11 mouse cellular contexts compared by ENCODE assay signal in genomic region chr10:25325690-25326089, GRCm38 (mm10). TPM values are rescaled to one million over a fixed set of nuclear protein-coding genes. Genes with fewer than 3 reads are reported as not detected.
A peak's percentile ranks its signal among the peaks of the same experiment; 100 is the strongest.
DNase-seq lines count a peak whose midpoint lies in the region; ATAC-seq and TF ChIP-seq lines count a peak whose summit lies in the region.
"Had no signal": no experiment of that assay in that cellular context is flagged by ENCODE, and none has a peak within 500 bp of the region (broad histone marks: within the 10 kb centered on the region; RNA-seq: fewer than 3 reads in every experiment).

No protein-coding gene starts in this region.

- peak; percentile 15 for DNase-seq in gastrocnemius, postnatal 10 days
- no peak for DNase-seq in gastrocnemius, postnatal 25 days
- DNase-seq in limb, embryonic 14.5 days (ENCODE audit: low spot score): peak; percentile 48
- DNase-seq in limb, embryonic 10.5 days (ENCODE audit: low spot score): no peak
- peak; percentile 96 for DNase-seq in adipocyte (ENCODE audit: low spot score)
- peak; percentile 54 for DNase-seq in lung, postnatal 14 days
- DNase-seq in urinary bladder, adult 18-20 months (ENCODE audit: low spot score in 2 of 2): no peak
- DNase-seq: liver, embryonic 13.5 days; right cerebral cortex, postnatal 14 days had no signal

- ATAC-seq in limb, embryonic 14.5 days (ENCODE audit: low FRiP score, low read depth): no peak
- no peak for ATAC-seq in intestine, embryonic 16.5 days
- ATAC-seq: hindbrain, embryonic 16.5 days had no signal

- TF ChIP-seq POLR2A in limb, embryonic 14.5 days (IDR thresholded peaks at IDR 0.05; ENCODE audit: borderline replicate concordance, extremely low read depth, insufficient read depth, insufficient read length): no peak

- H3K9ac ChIP-seq in limb, embryonic 14.5 days (ENCODE audit: low read depth, low read length, severe bottlenecking): no peak overlapping the region
- no peak overlapping the region for H3K9ac ChIP-seq in intestine, embryonic 16.5 days (ENCODE audit: low read depth, low read length)
- H3K9ac ChIP-seq: liver, embryonic 13.5 days had no signal

- no peak overlapping the region for H3K27ac ChIP-seq in limb, embryonic 14.5 days (replicated peaks; ENCODE audit: low read depth, low read length)
- no peak overlapping the region for H3K27ac ChIP-seq in limb, embryonic 10.5 days
- H3K27ac ChIP-seq in intestine, embryonic 16.5 days (ENCODE audit: low read length): no peak overlapping the region
- H3K27ac ChIP-seq: liver, embryonic 13.5 days had no signal

- H3K4me1 ChIP-seq in limb, embryonic 14.5 days (ENCODE audit: control insufficient read depth, insufficient read depth, low read length): 0 out of 2 replicates have a peak, but pooled peaks cover 3% of the 10 kb centered on the region
- H3K4me1 ChIP-seq in limb, embryonic 10.5 days: no peaks in the 10 kb centered on the region
- H3K4me1 ChIP-seq in intestine, embryonic 16.5 days (ENCODE audit: control insufficient read depth, insufficient read depth, low read length): no peaks in the 10 kb centered on the region
- H3K4me1 ChIP-seq: liver, embryonic 13.5 days had no signal

- 49% methylated on average over 4 of the region's 4 CpGs for WGBS in limb, embryonic 14.5 days
- WGBS in limb, embryonic 10.5 days: 91% methylated on average over 4 of the region's 4 CpGs
- 66% methylated on average over 4 of the region's 4 CpGs for WGBS in intestine, embryonic 16.5 days

- no peak overlapping the region for H3K4me3 ChIP-seq in limb, embryonic 14.5 days (replicated peaks; ENCODE audit: low read length)
- no peak overlapping the region for H3K4me3 ChIP-seq in limb, embryonic 10.5 days
- no peak overlapping the region for H3K4me3 ChIP-seq in intestine, embryonic 16.5 days (ENCODE audit: low read length)
- H3K4me3 ChIP-seq: liver, embryonic 13.5 days had no signal

- H3K27me3 ChIP-seq in limb, embryonic 14.5 days (ENCODE audit: control insufficient read depth, insufficient read depth, low read length): no peaks in the 10 kb centered on the region
- no peaks in the 10 kb centered on the region for H3K27me3 ChIP-seq in limb, embryonic 10.5 days (ENCODE audit: low read depth, poor library complexity, severe bottlenecking)
- H3K27me3 ChIP-seq in intestine, embryonic 16.5 days (replicated peaks; ENCODE audit: control insufficient read depth, insufficient read depth, low read length): no peaks in the 10 kb centered on the region
- H3K27me3 ChIP-seq: liver, embryonic 13.5 days had no signal

- H3K36me3 ChIP-seq in limb, embryonic 14.5 days (ENCODE audit: control insufficient read depth, insufficient read depth, low read length): no peaks in the 10 kb centered on the region
- no peaks in the 10 kb centered on the region for H3K36me3 ChIP-seq in limb, embryonic 10.5 days
- no peaks in the 10 kb centered on the region for H3K36me3 ChIP-seq in intestine, embryonic 16.5 days (ENCODE audit: control insufficient read depth, insufficient read depth, low read length)
- H3K36me3 ChIP-seq: liver, embryonic 13.5 days had no signal

- no peaks in the 10 kb centered on the region for H3K9me3 ChIP-seq in limb, embryonic 14.5 days (ENCODE audit: control insufficient read depth, low read length)
- H3K9me3 ChIP-seq in limb, embryonic 10.5 days (replicated peaks): no peaks in the 10 kb centered on the region
- H3K9me3 ChIP-seq in intestine, embryonic 16.5 days (ENCODE audit: control insufficient read depth, low read length): no peaks in the 10 kb centered on the region
- H3K9me3 ChIP-seq: liver, embryonic 13.5 days had no signal

- no peak overlapping the region for H3K4me2 ChIP-seq in limb, embryonic 14.5 days (replicated peaks; ENCODE audit: low read depth, low read length, severe bottlenecking)
- no peak overlapping the region for H3K4me2 ChIP-seq in intestine, embryonic 16.5 days (ENCODE audit: low read depth, low read length)
- H3K4me2 ChIP-seq: liver, embryonic 13.5 days had no signal

RNA-seq across cellular contexts. Expression of gene Akap7, which starts 18.0 kb away (rescaled TPM):
- 10 to 100 TPM; 47.9 to 58.8 TPM for total RNA-seq in gastrocnemius, postnatal 10 days (2021)
- 10 to 100 TPM; 19.7 to 21.5 TPM for total RNA-seq in gastrocnemius, postnatal 25 days (2021)
- 14.1 and 20.9 TPM in 2 replicates for polyA plus RNA-seq in limb, embryonic 14.5 days (2012; rRNA removed)
- 17.6 and 20.0 TPM in 2 replicates for polyA plus RNA-seq in limb, embryonic 14.5 days (2014; fragmentation: Nextera tagmentation; extraction: Ambion mirVana)
- 18.5 and 21.3 TPM in 2 replicates for polyA plus RNA-seq in limb, embryonic 10.5 days (2016; fragmentation: Nextera tagmentation; extraction: Ambion mirVana)
- polyA plus RNA-seq in intestine, embryonic 16.5 days (2015; fragmentation: Nextera tagmentation; extraction: Ambion mirVana): 27.6 and 32.1 TPM in 2 replicates

RNA-seq across cellular contexts. Expression of gene Epb41l2, which starts 33.9 kb away (rescaled TPM):
- total RNA-seq in gastrocnemius, postnatal 10 days (2021): 100 to 1,000 TPM in 1 of 2 experiments, 10 to 100 TPM in 1; 96.1 to 121 TPM
- total RNA-seq in gastrocnemius, postnatal 25 days (2021): 10 to 100 TPM; 34.5 to 41.4 TPM
- 120 and 143 TPM in 2 replicates for polyA plus RNA-seq in limb, embryonic 14.5 days (2012; rRNA removed)
- polyA plus RNA-seq in limb, embryonic 14.5 days (2014; fragmentation: Nextera tagmentation; extraction: Ambion mirVana): 78.1 and 81.7 TPM in 2 replicates
- 54.0 and 79.4 TPM in 2 replicates for polyA plus RNA-seq in limb, embryonic 10.5 days (2016; fragmentation: Nextera tagmentation; extraction: Ambion mirVana)
- polyA plus RNA-seq in intestine, embryonic 16.5 days (2015; fragmentation: Nextera tagmentation; extraction: Ambion mirVana): 34.6 and 34.7 TPM in 2 replicates

Comparison
In these comparisons a context has a peak if more than half of its experiments do, and no peak if none do; other contexts are left out.
1. DNase-seq: peak in gastrocnemius, postnatal 10 days (single experiment), limb, embryonic 14.5 days (single experiment), adipocyte (single experiment) and lung, postnatal 14 days (single experiment); none in gastrocnemius, postnatal 25 days (single experiment), limb, embryonic 10.5 days (single experiment) and urinary bladder, adult 18-20 months (0 of 2).